Mouse (Mus musculus): ENCODE measurements around the gene Napsa.

Napsa gene

DNA sequence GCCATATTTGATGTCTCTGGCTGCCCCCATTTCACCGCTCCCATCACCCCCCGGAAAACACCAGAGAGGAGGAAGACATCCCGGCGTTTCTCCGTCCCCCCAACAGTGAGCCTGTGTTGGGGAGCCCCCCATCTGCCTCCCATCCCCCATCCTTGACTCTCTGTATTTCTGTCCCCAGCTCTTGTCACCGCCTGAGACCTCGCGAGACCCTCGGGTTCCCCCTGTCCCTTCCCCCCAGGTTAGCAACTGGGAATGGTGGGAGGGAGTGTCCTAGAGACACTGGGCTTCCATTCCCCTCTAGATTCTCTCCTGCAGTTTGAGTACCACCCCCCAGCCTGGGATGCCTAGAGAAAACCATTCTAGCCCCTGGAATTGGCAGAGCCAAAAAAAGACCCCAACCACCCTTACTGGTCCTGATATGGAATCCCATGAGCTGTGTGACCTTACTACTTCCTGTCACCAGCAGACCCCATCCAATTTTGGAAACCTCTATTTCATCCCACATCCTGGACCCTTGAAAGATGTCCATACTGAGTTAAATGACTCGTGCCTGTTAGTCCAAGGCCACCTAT, 28.6 kb downstream of the Napsa start:
- no peak for DNase-seq

DNA sequence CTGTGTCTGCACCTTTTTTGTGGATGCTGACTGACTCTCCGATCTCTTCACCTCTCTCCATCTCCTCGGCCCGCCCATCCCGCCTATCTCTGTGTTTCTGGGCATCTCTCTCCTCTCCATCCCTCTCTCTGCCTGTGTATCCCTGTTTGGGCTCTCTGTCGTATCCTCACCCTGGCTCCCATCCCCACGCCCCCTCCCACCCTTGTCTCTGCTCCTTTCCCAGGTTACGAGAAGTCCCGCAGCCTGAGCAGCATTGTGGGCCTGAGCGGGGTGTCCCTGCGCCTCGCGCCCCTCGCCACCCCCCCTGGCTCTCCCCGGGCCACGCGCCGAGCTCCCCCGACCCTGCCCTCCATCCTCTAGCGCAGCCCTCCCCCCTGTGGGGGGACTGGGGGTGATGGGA, 29.5 kb downstream of the Napsa start:
- DNase-seq = no peak

DNA sequence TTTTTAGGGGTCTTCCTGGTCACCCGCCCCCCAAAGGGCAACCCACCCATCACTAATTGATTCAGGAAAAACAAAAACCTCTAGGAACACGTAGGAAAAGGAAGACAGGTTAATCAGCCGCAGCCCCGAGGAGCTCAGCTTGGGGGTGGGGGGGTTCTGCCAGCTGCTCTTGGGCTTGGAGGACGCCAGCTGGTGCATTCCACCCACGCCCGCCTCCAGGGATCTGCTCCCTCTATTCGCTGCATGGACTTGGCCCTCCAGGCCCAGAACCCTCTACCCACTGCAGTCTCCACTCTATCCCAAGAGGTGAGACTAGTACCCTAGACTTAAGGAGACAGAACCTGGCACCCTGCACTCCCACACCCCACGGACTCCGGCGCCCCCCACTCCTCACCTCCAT, 30.3 kb downstream of the Napsa start:
- peak; percentile 76 for DNase-seq

DNA sequence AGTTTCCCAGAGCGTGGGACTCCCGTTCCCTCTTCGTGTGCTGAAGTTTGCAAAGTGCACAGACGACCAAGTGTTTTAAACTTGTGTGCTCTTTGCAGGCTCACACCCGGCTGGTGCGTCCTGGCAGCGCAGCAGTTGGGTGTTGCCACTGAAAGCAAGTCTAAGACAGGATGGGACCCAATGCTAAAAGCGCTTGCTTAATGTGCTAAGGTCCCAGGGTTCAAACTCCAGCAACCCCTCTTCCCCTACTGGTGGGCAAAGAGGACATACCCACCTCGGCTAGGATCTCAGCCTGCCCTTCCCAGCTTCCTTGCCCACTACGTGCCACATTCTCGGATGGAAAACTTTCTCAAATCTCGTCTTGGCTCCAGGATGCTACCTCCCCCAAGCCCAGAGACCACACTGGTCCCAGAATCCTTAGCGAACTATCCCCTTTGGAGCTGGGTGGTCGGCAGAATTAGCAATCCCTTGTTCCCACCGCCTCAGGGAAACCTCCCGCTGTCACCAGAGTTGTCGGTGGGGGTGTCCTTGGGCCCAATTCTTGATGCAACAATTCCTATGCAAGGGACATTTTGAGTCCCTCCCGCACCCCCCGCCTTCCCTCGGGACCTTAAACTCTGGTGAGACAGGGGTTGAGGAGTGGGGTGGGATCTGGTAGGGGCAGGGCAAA, 31.1 kb downstream of the Napsa start:
- DNase-seq = no peak

DNA sequence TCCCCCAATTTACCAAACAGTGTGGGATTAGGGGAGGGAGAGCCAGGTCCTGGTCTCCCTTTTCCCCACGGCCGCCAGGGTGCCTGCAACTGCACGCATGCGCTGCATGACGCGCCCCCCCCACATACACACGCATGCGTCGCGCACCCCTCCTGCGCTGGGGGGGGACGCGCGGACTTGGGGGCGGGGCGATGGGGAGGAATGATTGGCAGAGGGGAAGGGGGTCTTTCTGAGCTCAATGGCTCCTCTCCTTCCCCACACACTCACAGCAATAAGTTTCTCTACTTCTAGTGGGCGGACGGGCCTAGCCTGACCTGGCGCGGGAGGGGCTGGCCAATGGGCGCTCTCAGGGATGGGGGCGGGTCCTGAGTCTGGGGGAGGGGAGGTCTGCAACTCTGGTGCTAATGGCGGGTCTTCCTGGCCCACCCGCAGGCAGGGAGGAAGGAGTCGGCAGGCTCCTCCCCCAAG, 32.0 kb downstream of the Napsa start:
- peak; percentile 62 for DNase-seq

DNA sequence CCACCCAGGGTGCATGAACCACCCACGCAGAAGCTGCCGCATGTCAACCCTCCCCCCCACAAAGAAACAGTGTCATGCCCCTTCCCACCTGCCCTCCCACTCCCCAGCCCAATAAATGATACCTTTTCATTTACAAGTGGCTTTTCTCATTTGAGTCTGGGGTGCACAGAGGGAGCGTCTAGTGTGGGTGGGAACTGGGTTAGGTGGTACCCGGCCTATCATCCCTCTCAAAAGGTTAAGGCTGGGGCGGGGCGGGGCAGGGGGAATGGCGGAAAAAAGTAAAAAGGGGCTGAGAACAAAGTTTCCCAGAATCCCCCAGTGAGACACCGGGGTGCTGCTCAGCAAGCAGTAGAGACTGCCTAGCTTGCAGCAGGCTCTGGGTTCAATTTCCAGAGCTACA, 32.4 kb downstream of the Napsa start:
- DNase-seq = no peak

DNA sequence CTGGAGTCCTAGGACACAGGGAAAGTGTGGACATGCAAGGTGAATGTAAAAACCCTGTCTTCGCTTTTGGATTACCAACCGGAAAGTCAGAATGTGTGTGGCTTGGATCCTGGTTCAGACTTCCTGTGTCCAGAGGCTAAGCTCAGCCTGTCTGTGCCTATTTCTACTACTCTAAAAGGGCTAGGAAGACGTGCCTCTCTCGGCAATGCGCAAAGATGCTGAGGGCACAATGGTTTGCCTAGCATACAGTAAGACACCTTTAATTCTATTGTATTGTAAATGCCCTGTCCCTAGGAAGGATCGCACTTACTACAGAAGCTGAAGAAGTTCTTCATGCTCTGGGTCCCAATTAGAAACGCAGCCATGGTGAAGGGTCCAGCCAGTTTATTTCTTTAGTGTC, 33.3 kb downstream of the Napsa start:
- no peak for DNase-seq

DNA sequence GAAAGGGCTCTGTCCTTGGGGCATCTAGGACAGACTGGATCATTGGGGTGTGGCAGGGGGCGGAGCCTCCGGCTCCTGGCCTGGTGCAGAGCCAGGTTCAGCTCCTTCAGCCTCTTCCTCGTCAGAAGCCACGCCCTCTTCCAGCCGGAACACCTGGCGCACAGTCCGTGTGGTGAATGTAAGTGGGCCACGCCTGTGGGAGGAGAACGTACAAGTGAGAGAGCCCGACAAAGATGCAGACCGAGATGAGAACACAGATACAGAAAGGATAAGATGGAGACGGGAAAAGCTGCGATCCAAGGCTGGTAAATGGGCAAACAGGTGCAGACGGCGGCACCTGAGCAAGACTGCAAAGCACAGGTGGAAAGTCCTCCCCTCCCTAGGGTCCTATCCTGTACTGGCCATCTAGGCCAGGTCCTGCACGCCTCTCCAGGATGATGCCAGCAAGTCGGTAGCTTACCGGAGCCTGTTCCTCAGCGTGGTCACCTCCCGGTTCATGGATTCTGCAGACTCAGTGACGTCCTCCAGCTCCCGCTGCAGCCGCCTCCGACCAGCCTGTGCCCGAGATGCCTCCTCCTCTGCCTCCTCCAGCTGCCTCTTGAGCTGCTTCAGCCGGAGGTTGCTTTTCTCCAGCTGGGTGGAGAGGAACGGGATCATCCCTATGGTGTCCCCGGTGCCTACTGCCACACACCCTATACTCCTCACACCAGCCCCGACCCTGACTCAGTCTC, 34.2 kb downstream of the Napsa start:
- DNase-seq = no peak

DNA sequence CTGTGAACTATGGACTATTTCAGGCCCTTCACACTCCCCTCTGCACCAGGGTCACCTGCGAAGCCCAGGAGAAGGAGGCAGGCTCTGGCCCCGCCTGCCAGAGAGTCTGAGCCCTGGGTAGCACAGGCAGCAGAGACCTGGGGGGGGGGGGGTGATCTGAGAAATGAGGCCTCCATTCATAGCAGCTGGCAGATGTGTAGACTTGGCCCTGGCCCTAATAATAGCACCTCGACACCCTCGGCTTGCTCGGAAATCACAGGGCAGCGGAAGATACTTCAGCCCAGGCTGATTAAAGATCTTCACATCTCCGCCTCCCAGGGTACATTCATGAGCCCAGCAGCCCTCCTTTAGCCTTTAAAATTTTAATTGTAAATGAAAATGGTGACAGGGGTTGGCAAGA, 40.0 kb downstream of the Napsa start:
- no peak for DNase-seq

DNA sequence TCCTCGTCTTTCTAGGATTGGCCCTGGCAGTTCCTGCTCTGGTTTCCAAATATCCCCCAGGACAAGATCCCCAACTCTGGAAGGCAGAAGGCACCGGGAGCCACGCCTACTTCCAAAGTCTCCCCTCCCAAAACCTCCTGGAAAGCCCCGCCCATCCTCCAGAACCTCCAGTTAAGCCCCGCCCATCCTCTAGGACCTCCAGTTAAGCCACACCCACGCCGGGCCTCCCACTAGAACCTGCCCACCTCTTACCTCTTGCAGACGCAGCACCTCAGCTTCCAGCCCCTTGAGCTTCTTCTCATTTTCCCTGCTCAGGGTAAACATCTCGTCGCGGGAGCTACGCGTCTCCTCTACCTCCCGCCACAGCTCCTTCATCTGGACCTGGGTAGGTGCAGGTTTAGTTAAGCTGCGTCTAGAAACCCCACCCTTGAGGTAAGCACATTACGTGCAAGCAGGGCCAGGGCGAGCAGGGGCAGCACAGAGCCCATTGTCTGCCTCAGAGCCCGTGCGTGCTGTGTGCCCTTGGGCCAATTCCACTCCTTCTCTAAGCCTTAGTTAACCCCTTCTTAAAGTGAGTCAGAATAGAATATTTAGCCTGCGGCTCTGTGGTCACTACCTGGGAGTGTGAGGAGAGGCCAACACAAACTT, 42.0 kb downstream of the Napsa start:
- DNase-seq = no peak

DNA sequence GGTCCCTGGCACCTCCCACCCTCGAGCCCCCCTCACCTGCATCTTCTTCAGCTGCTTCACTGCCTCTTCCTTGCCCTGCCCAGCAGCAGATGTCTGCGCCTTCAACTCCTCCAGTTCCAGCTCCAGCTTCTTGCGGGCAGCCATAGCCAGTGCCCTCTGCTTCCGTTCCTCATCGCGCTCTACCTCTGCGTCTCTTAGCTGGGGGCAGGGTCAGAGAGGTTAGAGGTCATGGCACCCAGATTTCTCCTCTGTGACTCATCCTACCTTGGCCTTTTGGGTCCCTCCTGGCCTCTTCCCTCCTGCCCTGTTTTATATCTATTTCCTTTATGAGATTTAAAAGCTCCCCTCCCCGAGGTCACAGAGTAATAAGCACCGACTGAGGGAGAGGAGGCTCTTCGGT, 43.1 kb downstream of the Napsa start:
- DNase-seq = no peak

DNA sequence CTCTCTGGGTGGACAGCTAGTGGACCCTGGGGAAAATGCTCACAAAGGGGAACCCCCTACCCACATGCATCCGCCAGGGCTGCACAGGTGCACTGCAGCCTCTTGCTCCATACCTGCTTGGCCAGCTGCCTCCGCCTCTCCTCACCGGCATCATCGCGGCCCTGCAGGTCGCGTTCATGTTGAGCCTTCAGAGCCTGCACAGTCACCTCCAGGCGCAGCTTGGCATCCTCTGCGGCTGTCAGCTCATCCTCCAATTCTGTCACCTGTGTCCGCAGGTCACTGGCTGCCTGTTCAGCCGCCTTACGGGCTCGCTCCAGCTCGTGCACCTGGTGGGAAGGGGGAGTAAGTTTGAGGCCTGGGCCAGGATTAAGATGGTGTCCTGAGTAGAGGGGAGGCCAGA, 43.8 kb downstream of the Napsa start:
- no peak for DNase-seq

DNA sequence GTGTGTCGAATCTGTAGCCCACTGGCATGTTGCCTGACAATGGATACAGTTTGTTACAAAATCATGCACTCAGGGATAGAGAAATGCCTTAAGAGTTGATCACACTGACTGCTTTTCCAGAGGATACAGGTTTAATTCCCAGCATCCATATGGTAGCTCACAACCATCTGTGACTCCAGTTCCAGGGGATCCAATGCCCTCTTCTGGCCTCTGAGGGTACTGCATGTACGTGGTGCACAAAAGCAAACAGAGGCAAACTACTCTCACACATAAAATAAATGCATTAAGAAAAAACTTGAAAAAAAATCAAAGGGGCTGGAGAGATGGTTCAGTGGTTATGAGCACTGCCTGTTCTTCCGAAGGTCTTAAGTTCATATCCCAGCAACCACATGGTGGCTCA, 44.9 kb downstream of the Napsa start:
- DNase-seq = no peak

DNA sequence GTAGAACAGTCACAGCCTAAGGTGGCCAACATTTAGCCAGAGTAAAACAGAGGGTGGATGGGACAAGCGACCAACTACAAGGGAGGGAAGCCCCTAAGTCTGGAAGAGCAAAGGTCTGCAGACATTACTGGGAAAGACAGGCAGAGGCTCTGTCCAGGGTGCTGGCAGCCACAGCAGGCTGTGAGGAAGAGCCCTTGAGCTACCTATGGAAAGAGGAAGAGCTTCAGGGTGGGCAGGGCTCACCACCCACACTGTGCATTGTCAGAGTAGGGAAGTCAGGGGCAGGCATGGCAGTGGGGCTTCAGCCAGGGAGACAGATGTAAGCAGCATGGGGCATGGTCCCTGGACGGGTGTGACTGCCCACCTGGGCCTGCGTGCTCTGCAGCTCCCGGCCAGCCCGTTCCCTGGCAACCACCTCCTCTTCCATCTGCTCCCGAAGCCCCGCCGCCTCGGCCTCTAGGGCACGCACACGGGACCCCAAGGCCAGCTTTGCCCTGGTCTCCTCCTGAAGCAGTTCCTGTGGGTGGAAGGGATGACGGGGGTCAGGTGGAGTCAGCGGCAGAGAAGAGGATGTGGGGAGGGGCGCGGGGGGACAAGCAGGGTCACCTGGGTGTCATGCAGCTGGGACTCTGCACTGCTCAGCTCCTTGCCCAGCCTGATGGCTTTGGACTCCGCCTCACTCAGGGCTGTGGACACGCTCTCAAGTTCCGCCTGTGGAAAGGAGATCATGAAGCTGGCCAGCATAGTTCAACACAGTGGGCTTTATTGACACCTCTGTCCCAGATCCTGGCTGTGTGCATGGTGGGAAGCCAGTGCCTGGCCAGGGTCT, 51.7 kb downstream of the Napsa start:
- no peak for DNase-seq

DNA sequence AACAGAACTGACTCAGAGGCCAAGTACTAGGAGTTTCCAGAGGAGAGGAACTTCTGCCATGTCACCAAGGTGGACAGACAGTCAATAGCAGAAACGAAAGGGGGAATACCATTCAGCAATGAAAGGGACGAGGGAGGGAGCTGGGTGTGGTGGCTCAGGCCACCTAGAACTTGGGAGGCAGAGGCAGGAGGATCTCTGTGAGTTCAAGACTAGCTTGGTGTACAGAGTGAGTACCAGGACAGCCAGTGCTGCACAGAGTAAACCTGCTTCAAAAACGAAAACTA, 52.3 kb downstream of the Napsa start:
- no peak for DNase-seq

DNA sequence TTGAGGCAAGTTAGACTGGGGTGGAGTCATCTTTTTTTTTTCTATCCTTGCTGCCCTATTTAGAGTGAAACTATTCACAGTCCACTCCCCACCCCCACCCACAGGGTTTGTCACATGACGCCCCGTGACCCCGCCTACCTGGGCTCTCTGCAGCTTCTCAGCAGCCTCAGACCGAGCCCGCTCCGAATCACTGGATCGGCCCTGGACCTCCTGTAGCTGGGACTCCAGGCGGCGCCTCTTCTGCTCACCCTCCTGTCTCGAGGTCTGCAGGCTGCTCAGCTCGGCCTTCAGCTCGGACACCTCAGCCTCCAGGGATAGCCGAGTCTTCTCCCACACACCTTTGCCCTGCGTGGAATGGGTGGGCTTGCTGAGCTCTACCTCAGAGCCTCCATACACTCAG, 52.6 kb downstream of the Napsa start:
- no peak for DNase-seq

DNA sequence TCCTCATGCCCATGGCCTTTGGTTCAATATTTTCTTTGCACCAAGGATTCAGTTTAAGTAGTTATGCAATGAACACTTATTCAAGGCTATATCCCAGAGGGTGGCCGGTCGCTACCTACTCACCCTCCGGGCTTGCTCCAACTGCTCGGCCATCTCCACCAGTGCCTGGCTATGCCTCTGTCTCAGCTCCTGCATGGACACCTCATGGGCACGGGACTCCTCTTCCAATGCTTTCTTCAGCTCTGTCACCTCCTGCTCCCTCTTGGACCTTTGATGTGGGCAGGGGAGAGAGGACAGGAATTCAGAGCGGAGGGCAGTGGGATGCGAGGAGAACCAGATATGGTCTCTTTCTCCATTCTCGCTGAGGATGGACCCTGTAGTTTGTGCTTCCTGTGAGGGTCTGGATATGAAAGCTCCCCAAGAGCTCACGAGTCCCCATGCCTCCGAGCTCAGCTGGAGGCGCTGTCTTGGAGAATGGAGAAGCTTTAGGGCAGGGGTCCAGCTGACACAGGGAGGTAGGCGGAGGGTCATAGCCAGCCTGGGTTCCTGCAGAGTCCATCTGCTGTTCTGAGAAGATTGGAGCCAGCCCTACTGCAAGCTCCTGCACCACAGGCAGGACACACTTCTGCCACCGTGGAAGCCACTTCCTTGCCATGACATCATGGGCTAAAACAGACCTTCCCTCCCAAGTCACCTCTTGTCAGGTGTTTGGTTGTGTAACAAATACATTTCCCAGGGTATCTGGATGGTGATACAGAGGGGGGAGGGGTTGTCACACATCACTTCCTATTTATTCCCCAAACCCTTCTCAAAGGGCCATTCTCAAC, 53.3 kb downstream of the Napsa start:
- no peak for DNase-seq

DNA sequence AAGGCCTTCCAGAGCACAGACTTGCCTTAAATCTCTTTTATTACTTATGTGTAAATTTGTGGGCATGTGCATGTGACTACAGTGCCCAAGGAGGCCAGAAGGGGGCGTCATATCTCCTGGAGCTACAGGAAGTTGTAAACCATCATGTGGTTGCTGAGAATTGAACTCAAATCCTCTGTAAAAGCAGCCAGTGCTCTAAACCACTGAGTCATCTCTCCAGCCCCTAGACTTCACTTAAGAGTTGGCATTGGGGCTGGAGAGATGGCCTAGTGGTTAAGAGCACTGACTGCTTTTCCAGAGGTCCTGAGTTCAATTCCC, 53.8 kb downstream of the Napsa start:
- DNase-seq = no peak

DNA sequence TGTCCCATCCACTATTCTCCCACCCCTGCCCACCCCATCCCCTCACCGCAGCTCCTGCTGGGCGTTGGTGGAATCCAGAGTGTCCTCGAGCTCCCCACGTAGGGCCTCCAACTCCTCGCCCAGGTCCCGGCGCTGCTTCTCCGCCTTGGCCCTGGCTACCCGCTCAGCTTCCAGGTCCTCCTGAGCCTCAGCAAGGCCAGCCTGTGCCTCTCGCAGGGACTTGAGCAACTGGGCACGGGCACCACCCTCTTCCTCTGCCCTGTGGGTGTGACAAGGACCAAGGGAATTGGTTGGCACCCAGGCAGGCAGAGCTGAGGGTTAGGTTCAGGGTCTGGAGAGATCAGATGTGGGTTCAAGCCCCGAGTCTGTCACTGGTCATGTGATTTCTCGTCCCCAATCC, 54.8 kb downstream of the Napsa start:
- DNase-seq = no peak

DNA sequence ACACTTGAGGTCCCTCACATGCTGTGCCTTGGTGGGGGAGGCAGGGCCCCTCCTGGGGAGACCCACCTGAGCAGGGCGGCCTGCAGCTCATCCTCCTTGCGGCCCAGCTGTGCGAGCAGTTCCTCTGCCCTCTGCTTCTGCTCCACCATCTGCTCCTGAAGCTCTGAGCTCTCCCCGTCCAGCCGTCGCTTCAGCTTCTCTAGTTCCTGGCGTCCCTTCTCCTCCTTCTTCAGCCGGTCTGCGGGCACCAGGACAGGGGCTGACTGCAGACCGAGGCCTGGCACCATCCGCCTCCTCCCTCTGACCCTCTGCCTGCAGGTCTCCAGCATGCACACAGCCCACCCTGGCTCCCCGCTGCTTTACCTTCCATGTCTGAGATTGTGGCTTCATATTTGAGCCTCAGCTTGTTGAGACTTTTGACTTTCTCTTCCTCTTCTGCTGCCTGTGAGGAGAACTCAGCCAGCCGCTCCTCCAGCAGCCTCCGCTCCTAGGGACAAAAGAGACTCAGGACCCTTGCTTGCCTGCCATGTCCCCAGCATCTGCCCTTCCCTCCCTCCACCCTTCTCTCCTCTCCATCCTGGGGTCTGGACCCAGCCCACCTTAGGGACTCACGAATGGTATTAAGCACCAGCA, 56.3 kb downstream of the Napsa start:
- no peak for DNase-seq

DNA sequence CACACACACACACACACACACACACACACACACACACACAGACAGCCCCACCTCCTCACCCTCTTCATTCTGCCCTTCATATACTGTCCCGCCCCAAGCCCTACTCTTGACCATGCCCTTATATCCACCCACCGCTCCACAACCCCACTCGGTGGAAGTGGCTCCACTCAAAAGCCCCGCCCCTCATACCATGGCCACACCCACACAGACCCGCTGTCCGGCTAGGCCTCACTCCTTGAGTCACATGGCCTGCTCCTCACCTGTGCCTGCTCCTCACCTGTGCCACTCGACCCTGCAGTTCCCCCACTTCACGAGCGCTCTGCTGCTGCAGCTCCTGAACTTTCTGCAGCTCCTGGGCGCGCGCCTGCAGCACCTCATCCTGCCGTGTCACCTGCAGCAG, 58.3 kb downstream of the Napsa start:
- no peak for DNase-seq

DNA sequence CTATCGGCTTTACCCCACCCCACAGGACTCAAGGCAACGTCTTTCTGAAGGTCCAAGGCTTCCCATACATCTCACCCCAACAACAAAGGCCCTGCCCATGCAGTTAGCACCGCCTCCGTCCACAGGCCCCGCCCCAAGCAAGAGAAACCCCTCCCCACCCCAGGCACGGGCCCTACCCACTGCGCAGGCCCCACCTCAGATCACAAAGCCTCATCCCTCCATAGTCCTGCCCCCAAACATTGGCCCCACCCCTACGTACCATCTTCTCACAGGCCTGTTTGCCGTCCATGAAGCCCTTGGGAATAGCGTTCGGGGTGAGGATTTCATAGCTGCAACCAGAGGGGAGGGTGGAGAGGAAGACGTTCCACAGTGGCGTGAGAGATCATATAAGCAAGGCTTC, 60.5 kb downstream of the Napsa start:
- no peak for DNase-seq
